Mouse (Mus musculus): ENCODE data around the gene Rhox2h. TPM values are rescaled to one million over a fixed set of nuclear protein-coding genes. Genes with fewer than 3 reads are reported as not detected.
"Not testable (repeated sequence)": the region's sequence is repeated elsewhere in the genome, so short reads cannot be mapped to it uniquely, and the experiment has no call there.

Rhox2h gene
- not detected in 2 replicates for polyA plus RNA-seq (2011; ENCODE audit: insufficient read length, low read depth, missing spikeins)

- not testable (repeated sequence) for H3K27ac ChIP-seq (ENCODE audit: insufficient read depth, low read length); H3K4me1 ChIP-seq (ENCODE audit: control insufficient read depth, insufficient read depth, low read length); H3K4me3 ChIP-seq (ENCODE audit: insufficient read depth, low read length)
Observed at GRCm38 (mm10) chrX:37673177-37673576, at the start of gene Rhox2h. Gene Rhox2h, minus strand, starts transcription at chrX:37673277.

GRCm38 (mm10) chrX:37701821-37702387 is 28.8 kb upstream of the Rhox2h start:
- Histone ChIP-seq H3K27ac (ENCODE audit: insufficient read depth, low read length) (no peak overlapping the region), H3K4me3 (ENCODE audit: insufficient read depth, low read length) (no peak overlapping the region), H3K4me1 (ENCODE audit: control insufficient read depth, insufficient read depth, low read length) (no peaks in the 10 kb centered on the region)
- no peak for TF ChIP-seq POLR2A (IDR thresholded peaks at IDR 0.05; ENCODE audit: low read depth, low read length)
- no peak for TF ChIP-seq CTCF (IDR thresholded peaks at IDR 0.05; ENCODE audit: borderline replicate concordance, insufficient read depth, low read length)

DNA sequence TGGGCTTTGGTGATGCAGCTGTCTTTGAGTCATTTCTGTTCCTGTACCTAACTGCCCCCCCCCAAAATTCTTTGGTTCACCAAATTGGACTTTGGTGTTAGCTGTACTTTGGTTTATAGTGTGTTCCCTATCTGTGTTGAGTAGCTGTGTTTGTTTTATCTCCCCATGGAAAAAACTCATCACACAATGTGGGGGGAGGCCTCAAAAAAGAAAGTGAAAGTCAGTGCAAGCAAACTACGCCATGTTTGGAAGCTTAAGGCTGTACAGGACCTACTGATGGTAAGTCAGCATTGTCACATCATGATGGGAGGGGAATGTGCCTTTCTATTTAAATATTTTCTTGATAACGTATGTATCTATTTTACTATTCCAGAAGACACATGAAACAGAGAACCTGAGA is 19.2 kb upstream of the Rhox2h start:
- no peaks in the 10 kb centered on the region for H3K4me1 ChIP-seq (ENCODE audit: control insufficient read depth, insufficient read depth, low read length)
- no peak overlapping the region for H3K27ac ChIP-seq (ENCODE audit: insufficient read depth, low read length)
- TF ChIP-seq CTCF (IDR thresholded peaks at IDR 0.05; ENCODE audit: borderline replicate concordance, insufficient read depth, low read length) (no peak), POLR2A (IDR thresholded peaks at IDR 0.05; ENCODE audit: low read depth, low read length) (no peak)
- H3K4me3 ChIP-seq (ENCODE audit: insufficient read depth, low read length) = no peak overlapping the region

DNA sequence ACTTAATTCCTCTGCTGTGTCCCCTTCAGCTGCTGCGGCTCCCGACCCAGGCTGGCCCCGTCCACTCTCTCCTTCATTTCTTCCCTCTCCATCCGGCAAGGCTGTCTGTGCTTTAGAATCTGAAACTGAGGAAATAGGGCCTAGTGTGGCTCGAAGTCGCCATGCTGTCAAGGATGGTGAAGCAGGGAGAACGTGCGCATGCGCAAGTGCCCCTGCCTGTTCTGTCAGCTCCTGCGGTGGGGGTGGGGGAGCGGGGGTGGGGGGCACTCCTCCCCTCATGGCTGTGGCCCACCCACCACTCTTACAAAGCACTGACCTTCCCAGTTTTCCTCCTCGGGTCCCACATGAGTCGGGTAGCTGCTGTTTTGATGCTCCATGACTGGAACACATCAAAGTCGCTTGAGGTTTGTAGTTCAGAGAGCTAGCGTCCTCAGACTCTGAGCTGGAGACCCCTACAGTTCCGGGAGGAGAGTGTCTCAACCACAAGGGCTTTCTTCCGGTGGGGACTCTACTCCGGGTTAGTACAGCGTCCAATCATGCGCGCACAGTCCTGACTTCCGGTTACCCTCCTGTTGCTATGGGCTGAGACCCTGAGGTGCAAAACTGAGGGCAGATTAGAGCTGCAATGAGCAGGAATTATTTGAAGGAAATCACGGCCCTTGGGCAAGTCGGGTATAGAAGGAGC is 10.1 kb upstream of the Rhox2h start:
- no peak for TF ChIP-seq CTCF (IDR thresholded peaks at IDR 0.05; ENCODE audit: borderline replicate concordance, insufficient read depth, low read length)
- TF ChIP-seq POLR2A (IDR thresholded peaks at IDR 0.05; ENCODE audit: low read depth, low read length) = no peak
- Histone ChIP-seq H3K27ac (ENCODE audit: insufficient read depth, low read length) (no peak overlapping the region), H3K4me1 (ENCODE audit: control insufficient read depth, insufficient read depth, low read length) (no peaks in the 10 kb centered on the region), H3K4me3 (ENCODE audit: insufficient read depth, low read length) (no peak overlapping the region)

DNA sequence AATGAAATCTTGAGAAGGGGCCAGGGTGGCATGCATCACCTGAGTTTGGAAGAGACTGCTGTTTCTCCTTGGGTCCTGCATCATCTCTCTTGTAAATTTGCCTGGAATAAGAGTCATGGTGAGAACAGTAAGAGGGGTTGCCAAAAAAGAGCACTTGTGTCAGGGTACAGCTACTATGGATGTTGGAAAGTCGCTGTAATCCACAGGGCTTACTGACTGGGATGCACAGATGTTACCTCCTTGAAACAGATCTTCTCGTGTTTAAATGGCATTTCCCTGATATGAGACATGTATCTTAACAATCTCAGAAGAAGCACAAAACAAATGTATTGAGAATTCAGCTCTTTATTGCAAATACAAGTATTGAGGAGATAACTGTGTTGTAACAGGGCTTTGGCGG is 4.4 kb downstream of the Rhox2h start, which contains the start of gene Rhox3h:
Gene Rhox3h, minus strand, starts transcription at position 101 of the 400 bp plus-strand sequence.
- H3K27ac ChIP-seq (ENCODE audit: insufficient read depth, low read length); H3K4me3 ChIP-seq (ENCODE audit: insufficient read depth, low read length); H3K4me1 ChIP-seq (ENCODE audit: control insufficient read depth, insufficient read depth, low read length): not testable (repeated sequence)

- H3K27ac ChIP-seq (ENCODE audit: insufficient read depth, low read length); H3K4me3 ChIP-seq (ENCODE audit: insufficient read depth, low read length); H3K4me1 ChIP-seq (ENCODE audit: control insufficient read depth, insufficient read depth, low read length): not testable (repeated sequence)
Observed at GRCm38 (mm10) chrX:37651227-37651626, 21.9 kb downstream of the Rhox2h start, which contains the start of gene Rhox4g. Gene Rhox4g, minus strand, starts transcription at chrX:37651327.

DNA sequence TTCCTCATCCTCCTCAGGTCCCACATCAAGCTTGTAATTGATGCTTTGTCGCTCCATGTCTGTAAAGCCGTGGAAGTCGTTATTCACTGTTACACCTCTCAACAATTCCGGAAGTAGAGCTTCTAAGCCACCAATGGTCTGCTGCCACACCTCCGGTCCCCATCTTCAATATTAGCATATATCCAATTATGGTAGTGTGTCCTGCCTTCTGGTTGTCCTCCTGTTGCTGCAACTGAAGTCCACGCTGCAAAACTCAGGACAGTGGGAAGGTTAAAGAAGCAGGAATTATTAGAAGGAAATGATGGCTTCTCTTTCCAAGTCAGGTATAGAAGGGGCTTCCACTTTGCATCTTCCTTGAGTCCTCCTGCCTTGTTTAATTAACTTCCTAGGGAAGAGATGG is 29.7 kb downstream of the Rhox2h start, which contains the start of gene Rhox2g:
Gene Rhox2g, minus strand, starts transcription at position 101 of the 400 bp plus-strand sequence.
- not testable (repeated sequence) for H3K4me3 ChIP-seq (ENCODE audit: insufficient read depth, low read length); H3K27ac ChIP-seq (ENCODE audit: insufficient read depth, low read length); H3K4me1 ChIP-seq (ENCODE audit: control insufficient read depth, insufficient read depth, low read length)

DNA sequence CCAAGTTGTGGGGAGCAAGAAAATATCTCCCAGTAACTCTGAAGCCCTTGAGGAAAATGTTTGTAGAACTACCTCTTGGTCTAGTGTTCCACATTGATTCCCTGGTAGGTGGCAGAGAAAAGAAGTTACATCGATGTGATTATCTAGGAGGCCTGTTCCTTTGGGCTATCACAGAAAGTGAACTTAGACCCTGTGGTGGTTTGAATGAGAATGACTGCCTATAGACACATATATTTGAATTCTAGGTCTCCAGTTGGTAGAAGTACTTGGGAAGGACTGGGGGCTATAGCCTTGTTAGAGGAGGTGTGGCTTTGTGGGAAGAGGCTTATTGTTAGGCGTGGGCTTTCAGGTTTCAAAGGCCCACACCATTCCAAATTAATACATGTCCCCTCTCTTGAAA is 44.6 kb downstream of the Rhox2h start, which contains the start of gene Rhox3g:
Gene Rhox3g, minus strand, starts transcription at position 101 of the 400 bp plus-strand sequence.
- H3K4me3 ChIP-seq (ENCODE audit: insufficient read depth, low read length); H3K4me1 ChIP-seq (ENCODE audit: control insufficient read depth, insufficient read depth, low read length); H3K27ac ChIP-seq (ENCODE audit: insufficient read depth, low read length): not testable (repeated sequence)

Other genes with a start within 250 kb of the Rhox2h start
- gene Rhox4b, start 240.8 kb downstream of the Rhox2h start, polyA plus RNA-seq (2011; ENCODE audit: insufficient read length, low read depth, missing spikeins) = not detected in 2 replicates
- not detected in 2 replicates for gene Rhox2c, start 219.6 kb downstream of the Rhox2h start, polyA plus RNA-seq (2011; ENCODE audit: insufficient read length, low read depth, missing spikeins)
- not detected in 2 replicates for gene Rhox3c, start 214.7 kb downstream of the Rhox2h start, polyA plus RNA-seq (2011; ENCODE audit: insufficient read length, low read depth, missing spikeins)
- not detected in 2 replicates for gene Rhox4c, start 192.9 kb downstream of the Rhox2h start, polyA plus RNA-seq (2011; ENCODE audit: insufficient read length, low read depth, missing spikeins)
- not detected in 2 replicates for gene Rhox2d, start 179.8 kb downstream of the Rhox2h start, polyA plus RNA-seq (2011; ENCODE audit: insufficient read length, low read depth, missing spikeins)
- gene Rhox4d, start 158.9 kb downstream of the Rhox2h start, polyA plus RNA-seq (2011; ENCODE audit: insufficient read length, low read depth, missing spikeins) = not detected in 2 replicates
- not detected in 2 replicates for gene Rhox2e, start 142.8 kb downstream of the Rhox2h start, polyA plus RNA-seq (2011; ENCODE audit: insufficient read length, low read depth, missing spikeins)
- gene Rhox3e, start 131.3 kb downstream of the Rhox2h start, polyA plus RNA-seq (2011; ENCODE audit: insufficient read length, low read depth, missing spikeins) = not detected in 2 replicates
- gene Rhox4e, start 115.9 kb downstream of the Rhox2h start, polyA plus RNA-seq (2011; ENCODE audit: insufficient read length, low read depth, missing spikeins) = not detected in 2 replicates
- not detected in 2 replicates for gene Rhox2f, start 101.9 kb downstream of the Rhox2h start, polyA plus RNA-seq (2011; ENCODE audit: insufficient read length, low read depth, missing spikeins)
- not detected in 2 replicates for gene Rhox3f, start 92.3 kb downstream of the Rhox2h start, polyA plus RNA-seq (2011; ENCODE audit: insufficient read length, low read depth, missing spikeins)
- not detected in 2 replicates for gene Rhox4f, start 65.6 kb downstream of the Rhox2h start, polyA plus RNA-seq (2011; ENCODE audit: insufficient read length, low read depth, missing spikeins)
- gene Rhox3g, start 44.7 kb downstream of the Rhox2h start, polyA plus RNA-seq (2011; ENCODE audit: insufficient read length, low read depth, missing spikeins) = not detected in 2 replicates
- not detected in 2 replicates for gene Rhox2g, start 29.8 kb downstream of the Rhox2h start, polyA plus RNA-seq (2011; ENCODE audit: insufficient read length, low read depth, missing spikeins)
- not detected in 2 replicates for gene Rhox4g, start 21.9 kb downstream of the Rhox2h start, polyA plus RNA-seq (2011; ENCODE audit: insufficient read length, low read depth, missing spikeins)
- gene Rhox3h, start 4.5 kb downstream of the Rhox2h start, polyA plus RNA-seq (2011; ENCODE audit: insufficient read length, low read depth, missing spikeins) = not detected in 2 replicates
- not detected in 2 replicates for gene Rhox5, start 131.6 kb upstream of the Rhox2h start, polyA plus RNA-seq (2011; ENCODE audit: insufficient read length, low read depth, missing spikeins)
- not detected in 2 replicates for gene Rhox6, start 153.6 kb upstream of the Rhox2h start, polyA plus RNA-seq (2011; ENCODE audit: insufficient read length, low read depth, missing spikeins)
- not detected in 2 replicates for gene Rhox7a, start 158.4 kb upstream of the Rhox2h start, polyA plus RNA-seq (2011; ENCODE audit: insufficient read length, low read depth, missing spikeins)
- gene Rhox8, start 205.7 kb upstream of the Rhox2h start, polyA plus RNA-seq (2011; ENCODE audit: insufficient read length, low read depth, missing spikeins) = not detected in 2 replicates
- not detected in 2 replicates for gene Rhox7b, start 224.0 kb upstream of the Rhox2h start, polyA plus RNA-seq (2011; ENCODE audit: insufficient read length, low read depth, missing spikeins)
- gene Rhox9, start 228.5 kb upstream of the Rhox2h start, polyA plus RNA-seq (2011; ENCODE audit: insufficient read length, low read depth, missing spikeins) = not detected in 2 replicates

Data from embryonic fibroblast, embryonic 13.5 days (primary cell).